Mouse (Mus musculus): ENCODE data around the gene Myocd. TPM values are rescaled to one million over a fixed set of nuclear protein-coding genes. Genes with fewer than 3 reads are reported as not detected.

The Myocd gene
- not detected in 2 replicates for polyA plus RNA-seq (2012)

DNA sequence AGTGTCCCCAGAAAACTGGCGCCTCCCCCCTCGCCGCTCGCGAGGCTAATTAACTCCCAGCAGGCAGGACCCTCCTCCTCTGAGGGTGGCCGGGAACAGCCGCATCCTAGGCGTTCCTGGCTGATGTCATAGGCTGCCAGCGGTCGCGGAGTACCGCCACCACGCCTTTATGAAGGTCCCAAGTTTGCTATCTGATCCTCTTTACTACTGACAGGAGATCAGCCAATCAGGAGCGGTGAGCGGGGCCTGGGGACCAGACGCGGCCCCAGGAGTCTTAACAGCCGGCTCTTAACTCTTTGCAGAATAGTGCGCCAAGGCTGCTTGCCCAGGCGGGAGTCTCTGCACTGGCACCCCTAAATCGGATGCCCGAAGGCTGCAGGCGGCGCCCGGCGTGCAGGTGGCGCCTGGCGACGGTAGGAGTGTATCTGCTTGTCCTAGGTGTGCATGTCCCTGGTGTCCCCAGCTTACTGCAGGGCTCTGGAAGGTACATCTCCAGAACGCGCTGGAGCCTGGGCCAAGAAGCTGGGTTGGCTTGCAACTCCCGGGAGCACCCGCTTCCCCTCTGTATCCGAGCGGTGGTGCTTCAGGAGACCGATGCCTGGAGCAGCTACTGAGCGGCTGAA lies at the start of gene Myocd:
Myocd (minus strand) TSS at position 139 of the 623 bp plus-strand sequence.
- no peak for TF ChIP-seq GATA1 (IDR thresholded peaks at IDR 0.05; ENCODE audit: low read length)

GRCm38 (mm10) chr11:65303824-65304223 lies 34.0 kb upstream of the Myocd start:
- no peak for TF ChIP-seq GATA1 (IDR thresholded peaks at IDR 0.05; ENCODE audit: low read length)

DNA sequence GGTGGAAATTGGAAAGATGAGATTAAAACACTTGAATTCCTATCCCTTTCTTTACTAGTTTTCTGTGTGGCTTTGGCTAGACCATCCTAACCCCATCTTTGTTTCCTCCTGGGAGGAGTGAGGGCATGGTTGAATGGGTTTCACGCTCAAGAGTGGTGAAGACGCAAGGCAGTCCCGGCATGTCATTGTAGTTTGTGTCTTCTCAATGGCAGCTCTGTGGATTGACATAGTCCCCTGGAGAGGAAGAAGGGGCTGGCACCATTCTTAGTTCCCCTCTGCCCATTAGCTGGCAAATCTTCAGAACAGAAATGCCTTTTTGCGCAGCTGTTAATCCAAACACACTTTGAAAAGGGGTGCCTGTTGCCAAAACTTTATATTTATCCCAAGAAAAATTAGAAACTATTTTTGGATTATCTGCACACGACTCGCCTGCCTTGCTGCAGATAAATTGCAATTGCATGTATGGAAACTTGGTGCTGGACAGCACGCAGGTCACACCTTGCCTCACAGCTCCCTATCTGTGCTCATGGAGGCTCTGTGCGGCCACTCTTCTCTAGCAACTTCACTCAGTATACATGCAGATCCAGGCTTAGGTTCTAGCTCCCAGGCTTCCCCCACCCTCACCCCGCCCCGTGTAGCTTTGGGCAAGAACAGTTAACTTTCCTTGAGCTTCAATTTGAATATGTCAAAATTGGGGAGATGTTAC lies 24.5 kb upstream of the Myocd start:
- TF ChIP-seq GATA1 (IDR thresholded peaks at IDR 0.05; ENCODE audit: low read length): no peak

GRCm38 (mm10) chr11:65292994-65293393 lies 23.2 kb upstream of the Myocd start:
- TF ChIP-seq GATA1 (IDR thresholded peaks at IDR 0.05; ENCODE audit: low read length): no peak

GRCm38 (mm10) chr11:65287706-65288105 lies 17.9 kb upstream of the Myocd start:
- TF ChIP-seq GATA1 (IDR thresholded peaks at IDR 0.05; ENCODE audit: low read length): no peak

GRCm38 (mm10) chr11:65286211-65286610 lies 16.4 kb upstream of the Myocd start:
- TF ChIP-seq GATA1 (IDR thresholded peaks at IDR 0.05; ENCODE audit: low read length): no peak

DNA sequence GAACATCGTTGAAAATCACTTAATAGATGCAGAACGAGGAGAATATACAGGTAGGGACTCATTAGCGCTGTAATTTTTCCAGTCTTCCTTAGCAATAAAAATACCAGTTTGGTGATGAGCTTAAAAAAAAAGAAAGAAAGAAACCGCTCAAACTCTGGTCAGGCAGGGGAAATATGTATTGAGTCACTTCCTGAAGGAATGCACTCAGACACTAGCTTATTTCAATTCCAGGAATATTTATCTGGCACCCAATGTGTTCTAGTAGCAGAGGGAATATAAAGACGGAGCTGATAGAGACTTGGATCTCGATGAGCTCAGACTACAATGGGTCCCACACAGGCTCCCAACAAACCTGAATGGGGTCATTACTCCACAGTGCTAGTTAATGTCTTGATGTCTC lies 5.7 kb upstream of the Myocd start:
- no peak for TF ChIP-seq GATA1 (IDR thresholded peaks at IDR 0.05; ENCODE audit: low read length)

- TF ChIP-seq GATA1 (IDR thresholded peaks at IDR 0.05; ENCODE audit: low read length): no peak
Measured at GRCm38 (mm10) chr11:65271000-65271399, 1.2 kb upstream of the Myocd start.

GRCm38 (mm10) chr11:65268310-65268709 lies 1.5 kb downstream of the Myocd start:
- no peak for TF ChIP-seq GATA1 (IDR thresholded peaks at IDR 0.05; ENCODE audit: low read length)

DNA sequence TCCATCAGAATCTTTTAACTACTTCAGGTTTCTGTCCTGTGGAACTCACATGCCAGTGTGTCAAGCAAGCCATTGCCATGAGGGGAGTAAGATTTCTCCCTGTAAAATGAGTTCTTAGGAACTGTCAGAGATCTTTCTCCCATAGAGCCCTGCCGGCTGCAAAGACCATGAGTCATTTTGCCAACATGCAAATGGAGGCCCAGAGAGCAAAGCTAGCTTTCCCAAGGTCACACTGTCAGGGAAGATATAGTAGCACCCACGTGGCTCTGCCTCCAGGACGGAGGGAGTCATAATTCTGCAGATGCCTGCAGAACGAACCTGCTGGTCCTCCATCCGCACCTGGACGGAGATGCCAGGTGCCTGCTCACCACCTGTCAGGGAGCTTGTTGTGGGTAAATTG lies 6.3 kb downstream of the Myocd start:
- no peak for TF ChIP-seq GATA1 (IDR thresholded peaks at IDR 0.05; ENCODE audit: low read length)

- TF ChIP-seq GATA1 (IDR thresholded peaks at IDR 0.05; ENCODE audit: low read length): no peak
Measured at GRCm38 (mm10) chr11:65258997-65259396, 10.8 kb downstream of the Myocd start.

DNA sequence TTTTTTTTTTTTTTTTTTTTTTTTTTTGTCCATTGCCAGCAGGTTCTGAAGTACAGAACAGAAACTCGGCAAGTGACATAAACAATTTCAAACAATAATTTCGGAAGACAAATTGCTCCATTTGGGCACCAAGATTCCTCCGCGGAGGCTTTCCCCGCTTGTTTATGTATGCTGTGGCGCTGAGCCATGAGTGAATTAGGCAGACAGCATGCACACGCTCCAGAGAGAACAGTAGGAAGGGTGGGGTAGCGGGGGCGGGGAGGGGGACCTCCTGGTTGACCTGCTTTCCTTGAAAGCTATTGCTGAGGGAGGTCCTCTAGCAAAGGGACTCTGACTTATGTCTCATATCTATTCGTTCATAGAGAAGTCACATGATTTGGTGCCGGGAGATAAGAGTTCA lies 13.6 kb downstream of the Myocd start:
- no peak for TF ChIP-seq GATA1 (IDR thresholded peaks at IDR 0.05; ENCODE audit: low read length)

GRCm38 (mm10) chr11:65255564-65255963 lies 14.2 kb downstream of the Myocd start:
- no peak for TF ChIP-seq GATA1 (IDR thresholded peaks at IDR 0.05; ENCODE audit: low read length)

- no peak for TF ChIP-seq GATA1 (IDR thresholded peaks at IDR 0.05; ENCODE audit: low read length)
Measured at GRCm38 (mm10) chr11:65250366-65250765, 19.4 kb downstream of the Myocd start.

GRCm38 (mm10) chr11:65246301-65247054 lies 23.3 kb downstream of the Myocd start:
- TF ChIP-seq GATA1 (IDR thresholded peaks at IDR 0.05; ENCODE audit: low read length): no peak

- no peak for TF ChIP-seq GATA1 (IDR thresholded peaks at IDR 0.05; ENCODE audit: low read length)
Measured at GRCm38 (mm10) chr11:65243593-65243992, 26.2 kb downstream of the Myocd start.
